Mouse (Mus musculus): ENCODE data around the gene Man2b1. TPM values are rescaled to one million over a fixed set of nuclear protein-coding genes. Genes with fewer than 3 reads are reported as not detected.

The Man2b1 gene
- polyA plus RNA-seq (2012; rRNA removed) = 58.0 and 71.1 TPM in 2 replicates

GRCm38 (mm10) chr8:85083108-85083813, at the start of gene Man2b1:
Gene Man2b1 (plus strand): TSS chr8:85083270.

GRCm38 (mm10) chr8:85036718-85037365, 46.2 kb upstream of the Man2b1 start, which contains the start of gene Tnpo2:
Gene Tnpo2 (plus strand): TSS chr8:85036915.

GRCm38 (mm10) chr8:85059879-85060616, 23.0 kb upstream of the Man2b1 start, which contains the start of gene Fbxw9:
Gene Fbxw9 (plus strand): TSS chr8:85060055.

GRCm38 (mm10) chr8:85067982-85068381, 15.1 kb upstream of the Man2b1 start, which contains the start of gene Gm5741:
Gene Gm5741 (minus strand): TSS chr8:85067982.

GRCm38 (mm10) chr8:85071514-85072281, 11.4 kb upstream of the Man2b1 start, which contains the start of gene Dhps:
Gene Dhps (plus strand): TSS chr8:85071757.

GRCm38 (mm10) chr8:85080532-85081215, 2.4 kb upstream of the Man2b1 start, which contains the start of gene Wdr83os:
Gene Wdr83os (plus strand): TSS chr8:85080740.

GRCm38 (mm10) chr8:85081216-85081555, 1.9 kb upstream of the Man2b1 start, which contains the start of gene Wdr83:
Gene Wdr83 (minus strand): TSS chr8:85081306.

GRCm38 (mm10) chr8:85122995-85123394, 39.9 kb downstream of the Man2b1 start, which contains the start of gene Zfp791:
Gene Zfp791 (minus strand): TSS chr8:85123095.

Other genes starting within 250 kb of the Man2b1 start
- gene Rad23a, start 242.6 kb upstream of the Man2b1 start, polyA plus RNA-seq (2012; rRNA removed) = 67.1 and 86.6 TPM in 2 replicates
- gene Calr, start 236.3 kb upstream of the Man2b1 start, polyA plus RNA-seq (2012; rRNA removed) = 235 and 272 TPM in 2 replicates
- 62.9 and 83.9 TPM in 2 replicates for gene Farsa, start 226.3 kb upstream of the Man2b1 start, polyA plus RNA-seq (2012; rRNA removed)
- 9.6 and 13.0 TPM in 2 replicates for gene Syce2, start 211.2 kb upstream of the Man2b1 start, polyA plus RNA-seq (2012; rRNA removed)
- gene Gcdh, start 189.3 kb upstream of the Man2b1 start, polyA plus RNA-seq (2012; rRNA removed) = 119 and 170 TPM in 2 replicates
- gene Klf1, start 181.3 kb upstream of the Man2b1 start, polyA plus RNA-seq (2012; rRNA removed) = 0.68 and 1.3 TPM in 2 replicates
- 14.7 and 22.8 TPM in 2 replicates for gene Dnase2a, start 174.7 kb upstream of the Man2b1 start, polyA plus RNA-seq (2012; rRNA removed)
- gene Mast1, start 145.9 kb upstream of the Man2b1 start, polyA plus RNA-seq (2012; rRNA removed) = 0.17 and 0.18 TPM in 2 replicates
- 0.12 and 0.22 TPM in 2 replicates for gene Rtbdn, start 136.3 kb upstream of the Man2b1 start, polyA plus RNA-seq (2012; rRNA removed)
- gene Gm49661, start 113.8 kb upstream of the Man2b1 start, polyA plus RNA-seq (2012; rRNA removed) = 3.0 and 4.6 TPM in 2 replicates
- 272 and 313 TPM in 2 replicates for gene Prdx2, start 113.7 kb upstream of the Man2b1 start, polyA plus RNA-seq (2012; rRNA removed)
- 71.9 and 104 TPM in 2 replicates for gene Rnaseh2a, start 113.5 kb upstream of the Man2b1 start, polyA plus RNA-seq (2012; rRNA removed)
- 88.0 and 111 TPM in 2 replicates for gene Junb, start 104.6 kb upstream of the Man2b1 start, polyA plus RNA-seq (2012; rRNA removed)
- 12.0 and 13.4 TPM in 2 replicates for gene Hook2, start 92.7 kb upstream of the Man2b1 start, polyA plus RNA-seq (2012; rRNA removed)
- gene Best2, start 68.7 kb upstream of the Man2b1 start, polyA plus RNA-seq (2012; rRNA removed) = 0.08 and 0.13 TPM in 2 replicates
- 160 and 216 TPM in 2 replicates for gene Asna1, start 58.0 kb upstream of the Man2b1 start, polyA plus RNA-seq (2012; rRNA removed)
- 134 and 160 TPM in 2 replicates for gene Trir, start 56.4 kb upstream of the Man2b1 start, polyA plus RNA-seq (2012; rRNA removed)
- gene Tnpo2, start 46.4 kb upstream of the Man2b1 start, polyA plus RNA-seq (2012; rRNA removed) = 109 and 112 TPM in 2 replicates
- gene Fbxw9, start 23.2 kb upstream of the Man2b1 start, polyA plus RNA-seq (2012; rRNA removed) = 90.1 and 104 TPM in 2 replicates
- gene Gm5741, start 15.3 kb upstream of the Man2b1 start, polyA plus RNA-seq (2012; rRNA removed) = 1.8 and 2.4 TPM in 2 replicates
- 76.3 and 84.0 TPM in 2 replicates for gene Dhps, start 11.5 kb upstream of the Man2b1 start, polyA plus RNA-seq (2012; rRNA removed)
- gene Wdr83os, start 2.5 kb upstream of the Man2b1 start, polyA plus RNA-seq (2012; rRNA removed) = 138 and 173 TPM in 2 replicates
- gene Wdr83, start 2.0 kb upstream of the Man2b1 start, polyA plus RNA-seq (2012; rRNA removed) = 36.8 and 41.0 TPM in 2 replicates
- 0.41 and 0.56 TPM in 2 replicates for gene Zfp791, start 39.8 kb downstream of the Man2b1 start, polyA plus RNA-seq (2012; rRNA removed)
- gene Cks1brt, start 68.7 kb downstream of the Man2b1 start, polyA plus RNA-seq (2012; rRNA removed) = not detected in 2 replicates
- gene Olfr371, start 142.7 kb downstream of the Man2b1 start, polyA plus RNA-seq (2012; rRNA removed) = not detected in 2 replicates
- 12.5 and 12.8 TPM in 2 replicates for gene Orc6, start 216.4 kb downstream of the Man2b1 start, polyA plus RNA-seq (2012; rRNA removed)
- 7.2 and 7.6 TPM in 2 replicates for gene Vps35, start 216.5 kb downstream of the Man2b1 start, polyA plus RNA-seq (2012; rRNA removed)

Data from ovary, adult 2 months (tissue).